Mouse (Mus musculus) liver, embryonic 16.5 days (tissue): ENCODE measurements around the gene Phf14. TPM values are rescaled to one million over a fixed set of nuclear protein-coding genes. Genes with fewer than 3 reads are reported as not detected.

ENCODE experiments used
- ATAC-seq: fragments of 200-750 bp; cut with Nextera tagmentation; 2 replicates; pipeline ENCODE4 v1.8.0; 2017; ENCODE audit warnings: low read depth, mild to moderate bottlenecking, moderate number of reproducible peaks, moderate library complexity
- H3K27ac ChIP-seq: fragments of 300-500 bp; sonication (generic); 2 replicates; pipeline ENCODE4 v1.5.1; 2014; ENCODE audit warnings: mild to moderate bottlenecking, low read length
- H3K27me3 ChIP-seq: fragments of 300-500 bp; sonication (generic); 2 replicates; pipeline ENCODE4 v1.6.1; 2014; ENCODE audit warnings: low read depth, low read length, mixed read lengths; ENCODE audit not compliant: control insufficient read depth, insufficient read depth
- H3K36me3 ChIP-seq: fragments of 300-500 bp; sonication (generic); 2 replicates; pipeline ENCODE4 v1.6.1; 2014; ENCODE audit warnings: mild to moderate bottlenecking; ENCODE audit not compliant: control insufficient read depth, insufficient read depth
- H3K4me1 ChIP-seq: fragments of 300-500 bp; sonication (generic); 2 replicates; pipeline ENCODE4 v1.6.1; 2014; ENCODE audit warnings: low read depth, low read length, mixed read lengths; ENCODE audit not compliant: control insufficient read depth
- H3K4me2 ChIP-seq: fragments of 300-500 bp; sonication (generic); 2 replicates; pipeline ENCODE4 v1.6.1; 2014; ENCODE audit warnings: low read depth, low read length, mixed read lengths
- H3K4me3 ChIP-seq: fragments of 300-500 bp; sonication (generic); 2 replicates; pipeline ENCODE4 v1.5.1; 2014; ENCODE audit warnings: low read depth, mild to moderate bottlenecking, low read length
- H3K9ac ChIP-seq: fragments of 300-500 bp; sonication (generic); 2 replicates; pipeline ENCODE4 v1.6.1; 2014; ENCODE audit warnings: low read depth, low read length
- H3K9me3 ChIP-seq: fragments of 300-500 bp; sonication (generic); replicated peaks from 2 replicates; pipeline ENCODE4 v1.6.1; 2016; ENCODE audit warnings: low read length; ENCODE audit not compliant: control insufficient read depth
- WGBS: fragments of 180-500 bp; shearing (Covaris S2); extraction: QIAGEN DNeasy Blood & Tissue Kit; methylation state at CpG from one replicate; pipeline ENCODE4 v1.1.7; 2014; ENCODE audit not compliant: insufficient replicate concordance; 5-methylcytosine and 5-hydroxymethylcytosine counted together
- polyA plus RNA-seq: library from polyadenylated mRNA; unstranded; fragments of >200 nt; fragmentation: Nextera tagmentation; extraction: Ambion mirVana; gene quantifications from 2 replicates; pipeline ENCODE4 v1.2.1, GENCODE M21; 2015

Gene Phf14
- polyA plus RNA-seq, 1 experiment from 2014 or later, result 11.7 TPM

GRCm38 (mm10) chr6:12084721-12085120 is 177.1 kb downstream of the Phf14 start:
- no peak overlapping the region for H3K4me2 ChIP-seq
- 82% methylated on average over 5 of the region's 5 CpGs for WGBS
- no peak overlapping the region for H3K27ac ChIP-seq
- H3K36me3 ChIP-seq, result no peaks in the 10 kb centered on the region
- no peaks in the 10 kb centered on the region for H3K27me3 ChIP-seq
- ATAC-seq, result no peak
- H3K9me3 ChIP-seq, result no peaks in the 10 kb centered on the region
- H3K4me1 ChIP-seq, result no peaks in the 10 kb centered on the region
- no peak overlapping the region for H3K4me3 ChIP-seq
- H3K9ac ChIP-seq, result no peak overlapping the region

DNA sequence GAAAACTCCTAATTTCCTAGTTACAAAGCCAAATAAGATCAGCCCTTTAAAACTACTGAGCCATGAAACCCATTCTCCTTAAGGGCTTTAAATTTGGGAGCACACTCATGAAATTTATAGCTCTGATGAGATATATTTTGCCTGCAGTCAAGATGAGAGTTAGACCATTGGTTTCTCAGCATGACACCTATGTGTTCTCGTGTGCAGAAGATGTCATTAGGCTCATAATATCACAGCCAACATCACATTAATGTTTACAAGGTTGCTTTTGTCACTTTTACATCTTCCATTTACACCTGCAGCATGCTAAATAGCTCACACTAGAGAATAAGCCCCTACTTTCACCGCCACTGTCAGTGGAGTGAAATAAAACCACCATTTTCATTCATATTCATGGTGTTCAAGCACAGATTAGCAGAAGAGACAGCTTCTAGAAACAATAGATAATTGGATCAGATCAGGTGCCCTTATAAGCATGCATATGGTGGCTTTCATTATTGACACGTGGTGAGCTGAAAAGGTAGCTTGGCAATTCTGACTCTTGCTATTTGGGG is 181.9 kb downstream of the Phf14 start:
- H3K36me3 ChIP-seq, result no peaks in the 10 kb centered on the region
- H3K4me3 ChIP-seq, result no peak overlapping the region
- H3K9ac ChIP-seq, result no peak overlapping the region
- no peak overlapping the region for H3K4me2 ChIP-seq
- WGBS, result 56% methylated on average over 3 of the region's 3 CpGs
- H3K4me1 ChIP-seq, result no peaks in the 10 kb centered on the region
- no peaks in the 10 kb centered on the region for H3K27me3 ChIP-seq
- no peak overlapping the region for H3K27ac ChIP-seq
- no peak for ATAC-seq
- no peaks in the 10 kb centered on the region for H3K9me3 ChIP-seq

DNA sequence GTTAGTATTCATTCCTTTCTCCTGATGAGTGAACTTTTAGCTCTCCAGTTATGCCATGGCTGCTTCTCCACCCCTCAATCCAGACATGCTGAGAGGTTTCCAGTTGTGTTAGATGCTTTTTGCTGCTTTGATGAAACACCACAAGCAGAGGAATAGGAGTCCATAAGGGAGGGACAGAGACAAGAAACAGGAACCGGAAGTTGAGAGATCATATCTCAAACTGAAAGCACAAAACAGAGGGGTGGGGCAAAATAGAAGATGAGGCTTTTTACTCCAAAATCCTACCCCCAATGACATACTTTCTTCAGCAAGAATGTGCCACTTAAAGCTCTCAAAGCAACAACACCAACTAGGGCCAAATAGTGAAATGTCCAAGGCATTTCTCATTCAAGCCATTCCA is 188.1 kb downstream of the Phf14 start:
- Histone ChIP-seq H3K9ac (no peak overlapping the region), H3K9me3 (no peaks in the 10 kb centered on the region), H3K4me3 (no peak overlapping the region), H3K4me1 (no peaks in the 10 kb centered on the region), H3K27me3 (no peaks in the 10 kb centered on the region), H3K4me2 (no peak overlapping the region), H3K36me3 (no peaks in the 10 kb centered on the region), H3K27ac (no peak overlapping the region)
- no peak for ATAC-seq
- 21% methylated on average over 1 of the region's 1 CpGs for WGBS

GRCm38 (mm10) chr6:12097125-12097524 is 189.5 kb downstream of the Phf14 start:
- no peak overlapping the region for H3K4me2 ChIP-seq

DNA sequence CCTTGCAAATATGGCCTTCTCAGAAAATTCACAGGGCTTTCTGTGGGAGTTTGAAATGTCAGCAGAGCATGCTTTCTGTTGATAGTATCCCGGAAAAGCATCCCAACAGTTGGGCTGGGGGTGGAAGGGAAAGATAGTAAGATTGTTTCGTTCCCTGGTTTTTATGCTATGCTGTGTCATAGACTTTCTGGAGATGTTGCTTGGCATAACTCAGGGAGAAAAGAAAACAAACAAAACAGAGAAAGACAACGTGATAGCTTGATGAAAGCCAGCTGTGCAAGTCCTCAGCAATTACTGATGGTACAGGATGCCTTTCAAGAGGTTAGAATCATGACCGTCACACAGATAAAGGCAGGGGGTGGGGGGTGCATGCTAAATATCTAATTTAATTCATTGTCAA is 197.5 kb downstream of the Phf14 start:
- H3K36me3 ChIP-seq, result no peaks in the 10 kb centered on the region
- no peak overlapping the region for H3K27ac ChIP-seq
- WGBS, result 51% methylated on average over 4 of the region's 4 CpGs
- no peak overlapping the region for H3K4me3 ChIP-seq
- no peaks in the 10 kb centered on the region for H3K27me3 ChIP-seq
- ATAC-seq, result no peak
- no peak overlapping the region for H3K9ac ChIP-seq
- H3K9me3 ChIP-seq, result no peaks in the 10 kb centered on the region
- no peaks in the 10 kb centered on the region for H3K4me1 ChIP-seq
- H3K4me2 ChIP-seq, result no peak overlapping the region

More at GRCm38 (mm10) chr6:12097125-12097524, 189.5 kb downstream of the Phf14 start:
- H3K27ac ChIP-seq, result no peak overlapping the region
- H3K36me3 ChIP-seq, result no peaks in the 10 kb centered on the region
- no peak for ATAC-seq
- no peaks in the 10 kb centered on the region for H3K9me3 ChIP-seq
- 66% methylated on average over 4 of the region's 4 CpGs for WGBS
- H3K4me1 ChIP-seq, result no peaks in the 10 kb centered on the region
- no peak overlapping the region for H3K9ac ChIP-seq
- H3K4me3 ChIP-seq, result no peak overlapping the region
- no peaks in the 10 kb centered on the region for H3K27me3 ChIP-seq

DNA sequence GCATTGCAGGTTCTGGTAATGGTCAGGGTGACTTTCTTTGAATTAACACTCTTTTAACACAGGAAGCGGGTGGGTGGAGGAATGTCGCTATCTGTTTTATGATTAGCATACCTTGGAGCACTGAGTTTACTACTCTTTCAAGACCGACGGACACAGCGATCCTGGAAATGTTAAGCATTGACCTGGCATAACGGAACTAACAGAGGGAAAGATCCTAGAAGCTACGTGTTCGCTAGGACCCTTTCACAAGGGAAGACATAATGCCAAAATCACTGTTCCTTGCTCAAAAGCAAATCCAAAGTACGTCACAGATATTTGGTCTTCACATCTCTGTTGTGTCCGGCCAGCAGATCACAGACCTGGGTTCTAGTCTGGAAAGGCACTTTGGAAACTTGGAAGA is 199.7 kb downstream of the Phf14 start:
- Histone ChIP-seq H3K27ac (no peak overlapping the region), H3K9ac (no peak overlapping the region), H3K4me2 (no peak overlapping the region), H3K4me3 (no peak overlapping the region), H3K36me3 (no peaks in the 10 kb centered on the region), H3K27me3 (no peaks in the 10 kb centered on the region), H3K4me1 (no peaks in the 10 kb centered on the region), H3K9me3 (no peaks in the 10 kb centered on the region)
- 53% methylated on average over 10 of the region's 10 CpGs for WGBS
- ATAC-seq, result no peak

DNA sequence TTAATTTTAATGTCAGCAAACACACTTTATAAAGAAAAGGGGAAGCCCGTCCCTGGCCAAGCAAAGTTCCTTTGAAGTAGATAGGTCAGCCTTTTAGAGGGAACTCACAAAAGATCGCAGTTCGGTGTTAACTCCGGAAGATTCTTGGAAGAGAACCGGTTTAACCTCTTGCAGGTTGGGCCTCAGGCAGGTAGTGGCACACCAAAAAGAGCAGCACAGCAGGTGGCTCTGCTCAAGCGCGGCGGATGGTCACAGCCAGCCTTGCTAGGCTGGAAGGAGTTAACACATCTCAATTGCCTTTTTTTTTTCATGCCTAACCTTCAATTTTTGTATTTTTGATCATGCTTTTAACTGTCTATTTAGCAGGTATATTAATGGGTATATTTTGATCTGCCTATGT is 200.2 kb downstream of the Phf14 start:
- no peak overlapping the region for H3K27ac ChIP-seq
- H3K36me3 ChIP-seq, result no peaks in the 10 kb centered on the region
- H3K9me3 ChIP-seq, result no peaks in the 10 kb centered on the region
- no peak overlapping the region for H3K4me3 ChIP-seq
- WGBS, result 24% methylated on average over 8 of the region's 8 CpGs
- no peaks in the 10 kb centered on the region for H3K4me1 ChIP-seq
- no peak overlapping the region for H3K4me2 ChIP-seq
- H3K9ac ChIP-seq, result no peak overlapping the region
- ATAC-seq, result no peak
- no peaks in the 10 kb centered on the region for H3K27me3 ChIP-seq

GRCm38 (mm10) chr6:12116926-12117818 is 209.6 kb downstream of the Phf14 start:
- no peaks in the 10 kb centered on the region for H3K4me1 ChIP-seq
- no peak for ATAC-seq
- no peaks in the 10 kb centered on the region for H3K27me3 ChIP-seq
- H3K4me3 ChIP-seq, result no peak overlapping the region
- H3K36me3 ChIP-seq, result no peaks in the 10 kb centered on the region
- 26% methylated on average over 11 of the region's 11 CpGs for WGBS
- H3K27ac ChIP-seq, result no peak overlapping the region
- no peaks in the 10 kb centered on the region for H3K9me3 ChIP-seq
- no peak overlapping the region for H3K9ac ChIP-seq
- H3K4me2 ChIP-seq, result no peak overlapping the region

DNA sequence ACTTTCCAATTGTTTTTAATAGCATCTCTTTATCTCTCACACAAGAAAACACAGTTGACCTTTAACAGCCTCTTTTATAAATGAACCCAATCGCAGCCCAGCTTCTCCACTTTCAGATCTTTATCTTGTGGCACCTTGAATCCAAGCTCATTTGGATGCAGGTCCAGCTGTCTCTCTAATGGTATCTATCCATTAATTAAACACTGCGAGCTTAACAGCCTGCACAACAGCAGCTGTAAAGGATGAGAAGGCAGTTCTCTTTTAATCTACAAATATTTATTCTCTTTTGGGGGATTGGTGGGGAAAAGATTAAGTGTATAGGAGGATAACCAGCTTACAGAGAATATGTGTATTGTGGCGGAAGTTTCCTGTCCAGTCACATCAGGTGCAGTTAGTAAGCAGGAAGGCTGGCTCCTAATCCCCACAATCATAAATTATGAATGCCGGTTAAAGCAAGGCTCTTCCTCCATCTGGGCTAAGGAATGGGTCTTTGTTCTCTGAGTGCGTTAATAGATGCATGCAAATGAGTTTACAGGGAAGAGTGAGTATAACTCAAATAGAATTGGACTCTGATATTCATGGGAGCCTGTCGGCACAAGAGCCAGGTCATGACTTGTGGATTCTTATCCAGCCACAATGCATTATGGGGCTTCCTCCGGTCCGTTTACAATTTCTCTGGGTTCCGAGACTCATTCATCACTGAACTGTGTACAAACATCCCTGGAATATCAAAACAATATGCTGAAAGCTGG is 210.4 kb downstream of the Phf14 start:
- H3K36me3 ChIP-seq, result no peaks in the 10 kb centered on the region
- no peaks in the 10 kb centered on the region for H3K27me3 ChIP-seq
- no peak overlapping the region for H3K4me3 ChIP-seq
- H3K9me3 ChIP-seq, result no peaks in the 10 kb centered on the region
- 43% methylated on average over 9 of the region's 9 CpGs for WGBS
- no peak for ATAC-seq
- no peak overlapping the region for H3K9ac ChIP-seq
- H3K27ac ChIP-seq, result no peak overlapping the region
- H3K4me2 ChIP-seq, result no peak overlapping the region
- no peaks in the 10 kb centered on the region for H3K4me1 ChIP-seq
